Mouse (Mus musculus) liver, embryonic 16.5 days (tissue): ENCODE data around the gene Kcns1. TPM values are rescaled to one million over a fixed set of nuclear protein-coding genes. Genes with fewer than 3 reads are reported as not detected.

Experiments
- ATAC-seq: fragments of 200-750 bp; cut with Nextera tagmentation; 2 replicates; pipeline ENCODE4 v1.8.0; 2017; ENCODE audit warnings: low read depth, mild to moderate bottlenecking, moderate number of reproducible peaks, moderate library complexity
- H3K27ac ChIP-seq: fragments of 300-500 bp; sonication (generic); 2 replicates; pipeline ENCODE4 v1.5.1; 2014; ENCODE audit warnings: mild to moderate bottlenecking, low read length
- H3K27me3 ChIP-seq: fragments of 300-500 bp; sonication (generic); 2 replicates; pipeline ENCODE4 v1.6.1; 2014; ENCODE audit warnings: low read depth, low read length, mixed read lengths; ENCODE audit not compliant: control insufficient read depth, insufficient read depth
- H3K36me3 ChIP-seq: fragments of 300-500 bp; sonication (generic); 2 replicates; pipeline ENCODE4 v1.6.1; 2014; ENCODE audit warnings: mild to moderate bottlenecking; ENCODE audit not compliant: control insufficient read depth, insufficient read depth
- H3K4me1 ChIP-seq: fragments of 300-500 bp; sonication (generic); 2 replicates; pipeline ENCODE4 v1.6.1; 2014; ENCODE audit warnings: low read depth, low read length, mixed read lengths; ENCODE audit not compliant: control insufficient read depth
- H3K4me2 ChIP-seq: fragments of 300-500 bp; sonication (generic); 2 replicates; pipeline ENCODE4 v1.6.1; 2014; ENCODE audit warnings: low read depth, low read length, mixed read lengths
- H3K4me3 ChIP-seq: fragments of 300-500 bp; sonication (generic); 2 replicates; pipeline ENCODE4 v1.5.1; 2014; ENCODE audit warnings: low read depth, mild to moderate bottlenecking, low read length
- H3K9ac ChIP-seq: fragments of 300-500 bp; sonication (generic); 2 replicates; pipeline ENCODE4 v1.6.1; 2014; ENCODE audit warnings: low read depth, low read length
- H3K9me3 ChIP-seq: fragments of 300-500 bp; sonication (generic); replicated peaks from 2 replicates; pipeline ENCODE4 v1.6.1; 2016; ENCODE audit warnings: low read length; ENCODE audit not compliant: control insufficient read depth
- WGBS: fragments of 180-500 bp; shearing (Covaris S2); extraction: QIAGEN DNeasy Blood & Tissue Kit; methylation state at CpG from one replicate; pipeline ENCODE4 v1.1.7; 2014; ENCODE audit not compliant: insufficient replicate concordance; 5-methylcytosine and 5-hydroxymethylcytosine counted together
- polyA plus RNA-seq: library from polyadenylated mRNA; unstranded; fragments of >200 nt; fragmentation: Nextera tagmentation; extraction: Ambion mirVana; gene quantifications from 2 replicates; pipeline ENCODE4 v1.2.1, GENCODE M21; 2015

Kcns1 gene
- polyA plus RNA-seq, 1 experiment from 2014 or later: not detected

GRCm38 (mm10) chr2:164161515-164162055, 9.3 kb downstream of the Kcns1 start:
- no peak for ATAC-seq
- H3K36me3 ChIP-seq: no peaks in the 10 kb centered on the region
- H3K27me3 ChIP-seq: peaks cover 8% of the 10 kb centered on the region; the same call in 1 of the 2 replicates
- 62% methylated on average over 11 of the region's 11 CpGs for WGBS
- H3K4me2 ChIP-seq: no peak overlapping the region
- H3K9ac ChIP-seq: no peak overlapping the region
- H3K4me3 ChIP-seq: no peak overlapping the region
- no peak overlapping the region for H3K27ac ChIP-seq
- H3K9me3 ChIP-seq: no peaks in the 10 kb centered on the region
- H3K4me1 ChIP-seq: no peaks in the 10 kb centered on the region; the same call in 1 of the 2 replicates

- no peak for ATAC-seq
- Histone ChIP-seq H3K36me3 (no peaks in the 10 kb centered on the region; the same call in 1 of the 2 replicates), H3K27ac (no peak overlapping the region)
Observed at GRCm38 (mm10) chr2:164158838-164159237, 12.1 kb downstream of the Kcns1 start.

GRCm38 (mm10) chr2:164156158-164156557, 14.8 kb downstream of the Kcns1 start:
- H3K4me3 ChIP-seq: no peak overlapping the region
- no peak overlapping the region for H3K9ac ChIP-seq
- WGBS: 75% methylated on average over 7 of the region's 7 CpGs
- no peaks in the 10 kb centered on the region for H3K9me3 ChIP-seq
- peaks cover 2% of the 10 kb centered on the region for H3K36me3 ChIP-seq
- no peak overlapping the region for H3K4me2 ChIP-seq
- H3K27ac ChIP-seq: no peak overlapping the region
- no peaks in the 10 kb centered on the region for H3K27me3 ChIP-seq
- no peaks in the 10 kb centered on the region for H3K4me1 ChIP-seq
- ATAC-seq: no peak

More at GRCm38 (mm10) chr2:164158838-164159237, 12.1 kb downstream of the Kcns1 start:
- Histone ChIP-seq H3K9me3 (no peaks in the 10 kb centered on the region), H3K4me3 (no peak overlapping the region), H3K9ac (no peak overlapping the region), H3K27me3 (no peaks in the 10 kb centered on the region), H3K4me1 (no peaks in the 10 kb centered on the region; the same call in 1 of the 2 replicates), H3K4me2 (no peak overlapping the region)
- WGBS: 65% methylated on average over 2 of the region's 2 CpGs

GRCm38 (mm10) chr2:164154007-164154406, 16.9 kb downstream of the Kcns1 start:
- Histone ChIP-seq H3K9me3 (no peaks in the 10 kb centered on the region), H3K4me3 (no peak overlapping the region), H3K27ac (no peak overlapping the region), H3K27me3 (no peaks in the 10 kb centered on the region), H3K36me3 (peaks cover 2% of the 10 kb centered on the region), H3K4me2 (no peak overlapping the region), H3K9ac (no peak overlapping the region), H3K4me1 (no peaks in the 10 kb centered on the region)
- ATAC-seq: no peak
- WGBS: 85% methylated on average over 10 of the region's 10 CpGs

GRCm38 (mm10) chr2:164152341-164152740, 18.6 kb downstream of the Kcns1 start:
- Histone ChIP-seq H3K36me3 (peaks cover 2% of the 10 kb centered on the region), H3K9ac (no peak overlapping the region), H3K27ac (no peak overlapping the region), H3K4me2 (no peak overlapping the region), H3K27me3 (no peaks in the 10 kb centered on the region), H3K4me3 (no peak overlapping the region), H3K4me1 (no peaks in the 10 kb centered on the region), H3K9me3 (no peaks in the 10 kb centered on the region)
- no peak for ATAC-seq
- 81% methylated on average over 11 of the region's 11 CpGs for WGBS

- Histone ChIP-seq H3K9me3 (no peaks in the 10 kb centered on the region), H3K4me3 (no peak overlapping the region), H3K4me1 (no peaks in the 10 kb centered on the region), H3K36me3 (peaks cover 2% of the 10 kb centered on the region), H3K9ac (no peak overlapping the region), H3K4me2 (no peak overlapping the region), H3K27me3 (no peaks in the 10 kb centered on the region), H3K27ac (no peak overlapping the region)
- ATAC-seq: no peak
- WGBS: 74% methylated on average over 14 of the region's 14 CpGs
Observed at GRCm38 (mm10) chr2:164150086-164150760, 20.7 kb downstream of the Kcns1 start.

GRCm38 (mm10) chr2:164146556-164146955, 24.4 kb downstream of the Kcns1 start:
- Histone ChIP-seq H3K9ac (no peak overlapping the region), H3K4me1 (no peaks in the 10 kb centered on the region), H3K4me2 (no peak overlapping the region), H3K27ac (no peak overlapping the region), H3K36me3 (no peaks in the 10 kb centered on the region; the same call in 1 of the 2 replicates), H3K27me3 (no peaks in the 10 kb centered on the region), H3K4me3 (no peak overlapping the region), H3K9me3 (no peaks in the 10 kb centered on the region)
- no peak for ATAC-seq
- 85% methylated on average over 12 of the region's 12 CpGs for WGBS

- Histone ChIP-seq H3K27me3 (no peaks in the 10 kb centered on the region), H3K4me3 (no peak overlapping the region), H3K27ac (no peak overlapping the region), H3K9me3 (no peaks in the 10 kb centered on the region), H3K4me1 (no peaks in the 10 kb centered on the region), H3K9ac (no peak overlapping the region), H3K36me3 (no peaks in the 10 kb centered on the region), H3K4me2 (no peak overlapping the region)
- WGBS: 77% methylated on average over 10 of the region's 10 CpGs
- ATAC-seq: no peak
Observed at GRCm38 (mm10) chr2:164144541-164144940, 26.4 kb downstream of the Kcns1 start.

GRCm38 (mm10) chr2:164144025-164144424, 26.9 kb downstream of the Kcns1 start:
- H3K27ac ChIP-seq: no peak overlapping the region
- no peak for ATAC-seq

More at GRCm38 (mm10) chr2:164144025-164144424, 26.9 kb downstream of the Kcns1 start:
- no peak overlapping the region for H3K4me2 ChIP-seq
- H3K36me3 ChIP-seq: no peaks in the 10 kb centered on the region
- H3K9me3 ChIP-seq: no peaks in the 10 kb centered on the region
- no peak overlapping the region for H3K4me3 ChIP-seq
- no peaks in the 10 kb centered on the region for H3K27me3 ChIP-seq
- H3K9ac ChIP-seq: no peak overlapping the region
- H3K4me1 ChIP-seq: no peaks in the 10 kb centered on the region
- WGBS: 68% methylated on average over 6 of the region's 6 CpGs
